Mouse (Mus musculus) heart, adult 2 months (tissue): ENCODE data around the gene Sbk2. TPM values are rescaled to one million over a fixed set of nuclear protein-coding genes. Genes with fewer than 3 reads are reported as not detected.

ENCODE experiments used
- DNase-seq, 2 experiments: peaks; one replicate each; pipeline ENCODE4 v3.0.0; 2021
- H3K27ac ChIP-seq: fragments of 200-600 bp; 2 replicates; pipeline ENCODE4 v1.8.1; 2022
- H3K27me3 ChIP-seq: fragments of 200-500 bp; 2 replicates; pipeline ENCODE4 v1.6.1; 2012; ENCODE audit warnings: mild to moderate bottlenecking, low read length, inconsistent platforms, mixed read lengths; ENCODE audit not compliant: control insufficient read depth, insufficient read depth
- H3K36me3 ChIP-seq: fragments of 200-500 bp; 2 replicates; pipeline ENCODE4 v1.6.1; 2012; ENCODE audit warnings: low read length, inconsistent platforms; ENCODE audit not compliant: control insufficient read depth, insufficient read depth
- H3K4me1 ChIP-seq: fragments of 200-500 bp; 2 replicates; pipeline ENCODE4 v1.6.1; 2011; ENCODE audit warnings: low read length; ENCODE audit not compliant: control insufficient read depth, insufficient read depth
- H3K4me3 ChIP-seq: fragments of 200-600 bp; 2 replicates; pipeline ENCODE4 v1.8.1; 2022
- H3K79me2 ChIP-seq: fragments of 200-500 bp; replicated peaks from 2 replicates; pipeline ENCODE4 v1.6.1; 2012; ENCODE audit warnings: mild to moderate bottlenecking, inconsistent platforms, low read length, moderate library complexity, mixed read lengths; ENCODE audit not compliant: control insufficient read depth, insufficient read depth
- H3K9ac ChIP-seq: fragments of 200-500 bp; 2 replicates; pipeline ENCODE4 v1.6.1; 2012; ENCODE audit warnings: low read depth, mild to moderate bottlenecking, control low read depth, inconsistent platforms, low read length, mixed read lengths
- CTCF ChIP-seq: fragments of 200-600 bp; IDR thresholded peaks from 2 replicates; pipeline ENCODE4 v1.8.1; 2022; ENCODE audit warnings: antibody characterized with exemption, mild to moderate bottlenecking, moderate library complexity
- EP300 ChIP-seq: fragments of 200-500 bp; IDR thresholded peaks from 2 replicates; pipeline ENCODE4 v1.6.1; 2011; ENCODE audit warnings: low read depth, low read length, control low read depth; ENCODE audit not compliant: insufficient read depth
- POLR2A ChIP-seq: fragments of 200-500 bp; IDR thresholded peaks from 2 replicates; pipeline ENCODE4 v1.6.1; 2011; ENCODE audit warnings: mild to moderate bottlenecking, low read depth, low read length, control low read depth; ENCODE audit not compliant: insufficient read depth
- WGBS: fragments of 180-500 bp; shearing (Covaris S2); methylation state at CpG from one replicate; pipeline ENCODE4 v1.1.7; 2018; 5-methylcytosine and 5-hydroxymethylcytosine counted together
- intact Hi-C: fragments of 180-260 bp; cut with DNase I; formaldehyde crosslinking; loops from one replicate; pipeline ENCODE4 v1.15.1; 2025
- polyA plus RNA-seq: library from polyadenylated mRNA; depleted of rRNA; stranded (reverse); fragments of >200 nt; gene quantifications from 2 replicates; pipeline ENCODE4 v1.2.3, GENCODE M21; 2012; rRNA removed
- total RNA-seq, 2 experiments: library from RNA; stranded (reverse); gene quantifications; 2 replicates each; pipeline ENCODE4 v1.2.3; 2021

Gene Sbk2
- total and polyA plus RNA-seq, 3 experiments: 26.5 to 85.0 (median 35.6) TPM

- peak overlapping the region; percentile 39; the same call in 1 of the 2 replicates for H3K4me3 ChIP-seq
- WGBS: 25% methylated on average over 18 of the region's 18 CpGs
Observed at GRCm38 (mm10) chr7:4898851-4899648, 65.2 kb downstream of the Sbk2 start.

GRCm38 (mm10) chr7:4895186-4895585 lies 69.0 kb downstream of the Sbk2 start:
- no peak for DNase-seq
- Histone ChIP-seq H3K9ac (no peak overlapping the region), H3K27me3 (no peaks in the 10 kb centered on the region), H3K4me3 (no peak overlapping the region), H3K36me3 (no peaks in the 10 kb centered on the region), H3K79me2 (no peaks in the 10 kb centered on the region), H3K4me1 (no peaks in the 10 kb centered on the region), H3K27ac (no peak overlapping the region)
- 72% methylated on average over 11 of the region's 11 CpGs for WGBS
- intact Hi-C loops: no loop called here
- no peak for TF ChIP-seq POLR2A
- TF ChIP-seq EP300: no peak
- TF ChIP-seq CTCF: no peak

More at GRCm38 (mm10) chr7:4898851-4899648, 65.2 kb downstream of the Sbk2 start:
- DNase-seq: no peak
- H3K79me2 ChIP-seq: no peaks in the 10 kb centered on the region
- H3K4me1 ChIP-seq: no peaks in the 10 kb centered on the region; the same call in 1 of the 2 replicates
- no peaks in the 10 kb centered on the region for H3K36me3 ChIP-seq
- intact Hi-C loops: no loop called here
- H3K9ac ChIP-seq: peak overlapping the region; percentile 4; the same call in 1 of the 2 replicates
- no peak overlapping the region; the same call in 1 of the 2 replicates for H3K27ac ChIP-seq
- H3K27me3 ChIP-seq: no peaks in the 10 kb centered on the region; the same call in 1 of the 2 replicates
- TF ChIP-seq POLR2A: no peak
- TF ChIP-seq EP300: no peak
- TF ChIP-seq CTCF: no peak

Other genes starting within 250 kb of the Sbk2 start
Only the 30 nearest of the 32 such genes appear.
- gene Kmt5c, start 224.3 kb downstream of the Sbk2 start, total RNA-seq: 10 to 100 TPM in 1 of 2 experiments, 1 to 10 TPM in 1; 8.5 to 11.2 TPM
- 36.4 and 38.5 TPM in 2 replicates for gene Kmt5c, start 224.3 kb downstream of the Sbk2 start, polyA plus RNA-seq
- 1 to 10 TPM; 1.7 to 3.5 TPM for gene Cox6b2, start 211.3 kb downstream of the Sbk2 start, total RNA-seq
- gene Cox6b2, start 211.3 kb downstream of the Sbk2 start, polyA plus RNA-seq: 7.7 and 8.6 TPM in 2 replicates
- gene Fam71e2, start 193.1 kb downstream of the Sbk2 start, total RNA-seq: not detected
- 0.09 and 0.35 TPM in 2 replicates for gene Fam71e2, start 193.1 kb downstream of the Sbk2 start, polyA plus RNA-seq
- not detected for gene Il11, start 181.5 kb downstream of the Sbk2 start, total RNA-seq
- gene Il11, start 181.5 kb downstream of the Sbk2 start, polyA plus RNA-seq: 0.15 TPM in 1 of 2 replicates, not detected in the other
- not detected for gene Tmem190, start 181.5 kb downstream of the Sbk2 start, total RNA-seq
- gene Tmem190, start 181.5 kb downstream of the Sbk2 start, polyA plus RNA-seq: 0.29 TPM in 1 of 2 replicates, not detected in the other
- 1 to 10 TPM; 5.3 to 5.4 TPM for gene Tmem238, start 174.8 kb downstream of the Sbk2 start, total RNA-seq
- gene Tmem238, start 174.8 kb downstream of the Sbk2 start, polyA plus RNA-seq: 2.2 and 4.3 TPM in 2 replicates
- gene Rpl28, start 171.5 kb downstream of the Sbk2 start, total RNA-seq: 100 to 1,000 TPM; 492 to 575 TPM
- gene Rpl28, start 171.5 kb downstream of the Sbk2 start, polyA plus RNA-seq: 135 and 202 TPM in 2 replicates
- gene Ube2s, start 151.8 kb downstream of the Sbk2 start, total RNA-seq: 10 to 100 TPM; 85.1 to 99.1 TPM
- 167 and 265 TPM in 2 replicates for gene Ube2s, start 151.8 kb downstream of the Sbk2 start, polyA plus RNA-seq
- gene Shisa7, start 119.7 kb downstream of the Sbk2 start, total RNA-seq: under 1 TPM in 1 of 2 experiments, not detected in 1; 0.07 TPM
- 0.09 and 0.12 TPM in 2 replicates for gene Shisa7, start 119.7 kb downstream of the Sbk2 start, polyA plus RNA-seq
- gene Isoc2b, start 94.1 kb downstream of the Sbk2 start, total RNA-seq: 1 to 10 TPM; 3.5 to 3.8 TPM
- gene Isoc2b, start 94.1 kb downstream of the Sbk2 start, polyA plus RNA-seq: 10.0 and 10.3 TPM in 2 replicates
- 10 to 100 TPM; 48.9 to 55.5 TPM for gene Isoc2a, start 87.3 kb downstream of the Sbk2 start, total RNA-seq
- 29.3 and 30.6 TPM in 2 replicates for gene Isoc2a, start 87.3 kb downstream of the Sbk2 start, polyA plus RNA-seq
- gene Gm36210, start 57.9 kb downstream of the Sbk2 start, total RNA-seq: under 1 TPM in 1 of 2 experiments, not detected in 1; 0.18 TPM
- gene Gm36210, start 57.9 kb downstream of the Sbk2 start, polyA plus RNA-seq: 0.20 and 0.29 TPM in 2 replicates
- 1 to 10 TPM; 6.8 to 9.4 TPM for gene Zfp628, start 49.2 kb downstream of the Sbk2 start, total RNA-seq
- gene Zfp628, start 49.2 kb downstream of the Sbk2 start, polyA plus RNA-seq: 6.1 and 7.5 TPM in 2 replicates
- 1 to 10 TPM; 5.6 to 5.8 TPM for gene Nat14, start 42.4 kb downstream of the Sbk2 start, total RNA-seq
- gene Nat14, start 42.4 kb downstream of the Sbk2 start, polyA plus RNA-seq: 3.5 TPM in 2 replicates
- 1 to 10 TPM; 1.7 to 2.9 TPM for gene Ssc5d, start 38.6 kb downstream of the Sbk2 start, total RNA-seq
- 5.9 and 6.4 TPM in 2 replicates for gene Ssc5d, start 38.6 kb downstream of the Sbk2 start, polyA plus RNA-seq
- gene Sbk3, start 6.8 kb upstream of the Sbk2 start, total RNA-seq: 10 to 100 TPM; 39.4 to 46.1 TPM
- gene Sbk3, start 6.8 kb upstream of the Sbk2 start, polyA plus RNA-seq: 66.1 and 72.5 TPM in 2 replicates
- 10 to 100 TPM; 12.3 to 14.0 TPM for gene Zfp579, start 31.8 kb upstream of the Sbk2 start, total RNA-seq
- 51.8 and 70.2 TPM in 2 replicates for gene Zfp579, start 31.8 kb upstream of the Sbk2 start, polyA plus RNA-seq
- gene Zfp524, start 50.0 kb upstream of the Sbk2 start, total RNA-seq: 1 to 10 TPM; 8.7 to 9.2 TPM
- 14.7 and 17.7 TPM in 2 replicates for gene Zfp524, start 50.0 kb upstream of the Sbk2 start, polyA plus RNA-seq
- 10 to 100 TPM; 17.9 to 20.4 TPM for gene Fiz1, start 50.3 kb upstream of the Sbk2 start, total RNA-seq
- gene Fiz1, start 50.3 kb upstream of the Sbk2 start, polyA plus RNA-seq: 18.2 and 20.4 TPM in 2 replicates
- not detected for gene Gm44973, start 51.1 kb upstream of the Sbk2 start, total RNA-seq
- not detected in 2 replicates for gene Gm44973, start 51.1 kb upstream of the Sbk2 start, polyA plus RNA-seq
- 10 to 100 TPM; 13.8 to 13.9 TPM for gene Zfp865, start 56.0 kb upstream of the Sbk2 start, total RNA-seq
- 13.5 and 16.9 TPM in 2 replicates for gene Zfp865, start 56.0 kb upstream of the Sbk2 start, polyA plus RNA-seq
- gene Ccdc106, start 56.1 kb upstream of the Sbk2 start, total RNA-seq: under 1 TPM in 1 of 2 experiments, not detected in 1; 0.25 TPM
- 0.53 TPM in 1 of 2 replicates, not detected in the other for gene Ccdc106, start 56.1 kb upstream of the Sbk2 start, polyA plus RNA-seq
- not detected for gene 4632433K11Rik, start 69.7 kb upstream of the Sbk2 start, total RNA-seq
- gene 4632433K11Rik, start 69.7 kb upstream of the Sbk2 start, polyA plus RNA-seq: not detected in 2 replicates
- 1 to 10 TPM; 5.0 to 5.6 TPM for gene Zfp784, start 74.0 kb upstream of the Sbk2 start, total RNA-seq
- gene Zfp784, start 74.0 kb upstream of the Sbk2 start, polyA plus RNA-seq: 6.7 and 7.0 TPM in 2 replicates
- gene Zfp580, start 87.1 kb upstream of the Sbk2 start, total RNA-seq: 1 to 10 TPM; 3.4 to 4.4 TPM
- 7.4 and 12.7 TPM in 2 replicates for gene Zfp580, start 87.1 kb upstream of the Sbk2 start, polyA plus RNA-seq
- 10 to 100 TPM; 65.6 to 68.5 TPM for gene U2af2, start 97.7 kb upstream of the Sbk2 start, total RNA-seq
- 84.4 and 118 TPM in 2 replicates for gene U2af2, start 97.7 kb upstream of the Sbk2 start, polyA plus RNA-seq
- 100 to 1,000 TPM; 160 to 192 TPM for gene Epn1, start 115.8 kb upstream of the Sbk2 start, total RNA-seq
- gene Epn1, start 115.8 kb upstream of the Sbk2 start, polyA plus RNA-seq: 174 and 181 TPM in 2 replicates
- not detected for gene Rfpl4, start 152.5 kb upstream of the Sbk2 start, total RNA-seq
- not detected in 2 replicates for gene Rfpl4, start 152.5 kb upstream of the Sbk2 start, polyA plus RNA-seq
- 1 to 10 TPM; 6.2 to 8.1 TPM for gene Rasl2-9, start 161.5 kb upstream of the Sbk2 start, total RNA-seq
- gene Rasl2-9, start 161.5 kb upstream of the Sbk2 start, polyA plus RNA-seq: 3.9 and 5.7 TPM in 2 replicates
- gene Vmn1r55, start 185.3 kb upstream of the Sbk2 start, total RNA-seq: not detected
- gene Vmn1r55, start 185.3 kb upstream of the Sbk2 start, polyA plus RNA-seq: not detected in 2 replicates